Mouse (Mus musculus) MEL-GATA-1-ER (cell line): ENCODE data around the gene Sult2a6.

Source experiments
- DNase-seq: peaks from one replicate; pipeline ENCODE4 v3.0.0-alpha.2; 2012; ENCODE audit warnings: low read depth; ENCODE audit errors: extremely low read depth

Sult2a6 gene

DNA sequence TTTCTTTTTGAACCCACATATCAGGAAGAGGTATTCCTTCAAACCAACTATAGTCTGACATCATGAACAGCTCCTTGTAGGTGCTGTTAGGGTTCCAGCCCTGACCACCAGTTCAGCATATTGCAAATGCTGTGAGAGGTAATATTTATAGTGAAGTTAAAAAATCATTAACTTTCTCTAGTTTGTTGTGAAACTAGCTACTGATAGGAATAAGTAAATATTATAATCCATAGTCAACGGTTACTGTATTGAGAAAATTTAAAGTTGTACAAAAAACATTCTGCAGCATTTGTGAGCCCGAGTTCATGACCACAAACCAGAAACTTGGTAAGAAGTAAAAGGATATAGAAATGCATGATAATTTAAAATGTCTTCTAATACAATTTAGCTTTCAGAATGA lies at the start of gene Sult2a6:
Gene Sult2a6, minus strand, starts transcription at position 101 of the 400 bp plus-strand sequence.
- no peak for DNase-seq

DNA sequence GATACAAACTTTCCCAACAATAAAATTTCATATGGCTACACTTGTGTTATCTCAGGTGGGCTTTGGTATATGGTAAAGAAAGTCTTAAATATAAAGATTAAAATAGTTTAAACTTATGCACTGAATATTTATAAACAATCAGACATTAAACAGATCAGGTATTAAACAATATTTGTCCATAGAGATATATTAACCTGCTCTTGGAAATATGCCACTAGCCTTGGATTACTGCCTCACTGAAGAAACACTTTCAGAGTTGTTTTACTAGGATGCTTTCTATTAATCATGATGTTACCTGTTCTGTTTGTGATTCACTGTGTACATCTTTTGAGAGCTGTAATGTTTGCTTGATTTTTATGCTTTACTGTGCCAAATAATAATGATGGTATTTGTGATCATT lies 39.4 kb downstream of the Sult2a6 start:
- DNase-seq = no peak

DNA sequence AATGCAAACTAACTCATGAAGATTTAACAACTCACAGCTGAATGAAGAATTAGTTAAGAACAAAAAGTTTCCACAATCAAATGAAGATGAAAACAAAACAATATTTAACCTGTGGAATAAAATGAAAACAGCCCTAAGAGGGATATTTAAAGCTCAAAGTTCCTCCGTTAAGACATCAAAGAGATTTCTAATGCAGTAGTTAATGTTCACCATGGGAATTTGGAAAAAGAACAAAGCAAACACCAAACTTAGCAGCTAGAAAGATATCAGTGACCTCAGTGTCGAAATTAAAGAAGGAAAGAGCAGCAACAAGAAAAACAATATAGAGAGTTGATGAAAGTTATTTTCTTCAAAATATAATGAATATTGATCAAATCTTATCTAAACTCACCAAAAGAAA lies 51.3 kb downstream of the Sult2a6 start:
- no peak for DNase-seq

DNA sequence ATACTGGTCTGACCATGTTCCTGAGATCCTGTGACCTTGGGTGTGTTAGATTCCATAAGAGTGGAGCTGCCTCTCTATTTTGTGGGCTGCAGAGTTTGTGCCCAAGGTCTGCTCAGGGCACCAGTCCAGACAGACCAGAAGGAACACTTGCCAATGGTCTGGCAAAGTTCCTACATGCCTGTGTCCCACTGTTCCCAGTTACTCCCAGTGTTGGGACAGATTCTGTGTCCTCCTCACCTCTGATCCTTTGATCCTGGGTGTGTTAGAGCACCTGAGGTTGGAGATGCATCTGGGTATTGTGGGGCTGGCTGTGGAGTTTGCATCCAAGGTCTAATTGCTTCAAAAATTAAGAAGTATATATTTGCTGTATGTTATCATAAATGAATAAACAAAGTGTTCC lies 52.2 kb downstream of the Sult2a6 start:
- DNase-seq = no peak
